Mouse (Mus musculus) stomach, embryonic 16.5 days (tissue): ENCODE results near the gene Prima1. TPM values are rescaled to one million over a fixed set of nuclear protein-coding genes. Genes with fewer than 3 reads are reported as not detected.

Experiments
- ATAC-seq: fragments of 200-750 bp; cut with Nextera tagmentation; 2 replicates; pipeline ENCODE4 v1.8.0; 2017; ENCODE audit warnings: moderate number of reproducible peaks, moderate TSS enrichment; ENCODE audit not compliant: insufficient read depth, low FRiP score
- H3K27ac ChIP-seq: fragments of 300-500 bp; sonication (generic); 2 replicates; pipeline ENCODE4 v1.5.1; 2014; ENCODE audit warnings: low read length
- H3K27me3 ChIP-seq: fragments of 300-500 bp; sonication (generic); 2 replicates; pipeline ENCODE4 v1.6.1; 2014; ENCODE audit warnings: low read length, control low read depth, mixed read lengths; ENCODE audit not compliant: control insufficient read depth, insufficient read depth
- H3K36me3 ChIP-seq: fragments of 300-500 bp; sonication (generic); 2 replicates; pipeline ENCODE4 v1.6.1; 2014; ENCODE audit warnings: low read length; ENCODE audit not compliant: control insufficient read depth, insufficient read depth
- H3K4me1 ChIP-seq: fragments of 300-500 bp; sonication (generic); 2 replicates; pipeline ENCODE4 v1.6.1; 2014; ENCODE audit warnings: low read length, control low read depth, mixed read lengths; ENCODE audit not compliant: control insufficient read depth, insufficient read depth
- H3K4me2 ChIP-seq: fragments of 300-500 bp; sonication (generic); 2 replicates; pipeline ENCODE4 v1.6.1; 2014; ENCODE audit warnings: low read depth, low read length, mixed read lengths
- H3K4me3 ChIP-seq: fragments of 300-500 bp; sonication (generic); replicated peaks from 2 replicates; pipeline ENCODE4 v1.5.1; 2014; ENCODE audit warnings: mild to moderate bottlenecking, low read length
- H3K9ac ChIP-seq: fragments of 300-500 bp; sonication (generic); 2 replicates; pipeline ENCODE4 v1.6.1; 2014; ENCODE audit warnings: low read length
- H3K9me3 ChIP-seq: fragments of 300-500 bp; sonication (generic); replicated peaks from 2 replicates; pipeline ENCODE4 v1.6.1; 2016; ENCODE audit warnings: low read length, control low read depth; ENCODE audit not compliant: control insufficient read depth
- WGBS: fragments of 180-500 bp; shearing (Covaris S2); extraction: QIAGEN DNeasy Blood & Tissue Kit; methylation state at CpG from one replicate; pipeline ENCODE4 v1.1.7; 2014; 5-methylcytosine and 5-hydroxymethylcytosine counted together
- polyA plus RNA-seq: library from polyadenylated mRNA; unstranded; fragments of >200 nt; fragmentation: Nextera tagmentation; extraction: Ambion mirVana; gene quantifications from 2 replicates; pipeline ENCODE4 v1.2.1, GENCODE M21; 2015

Gene Prima1
- polyA plus RNA-seq, 1 experiment from 2014 or later: 0.90 TPM

DNA sequence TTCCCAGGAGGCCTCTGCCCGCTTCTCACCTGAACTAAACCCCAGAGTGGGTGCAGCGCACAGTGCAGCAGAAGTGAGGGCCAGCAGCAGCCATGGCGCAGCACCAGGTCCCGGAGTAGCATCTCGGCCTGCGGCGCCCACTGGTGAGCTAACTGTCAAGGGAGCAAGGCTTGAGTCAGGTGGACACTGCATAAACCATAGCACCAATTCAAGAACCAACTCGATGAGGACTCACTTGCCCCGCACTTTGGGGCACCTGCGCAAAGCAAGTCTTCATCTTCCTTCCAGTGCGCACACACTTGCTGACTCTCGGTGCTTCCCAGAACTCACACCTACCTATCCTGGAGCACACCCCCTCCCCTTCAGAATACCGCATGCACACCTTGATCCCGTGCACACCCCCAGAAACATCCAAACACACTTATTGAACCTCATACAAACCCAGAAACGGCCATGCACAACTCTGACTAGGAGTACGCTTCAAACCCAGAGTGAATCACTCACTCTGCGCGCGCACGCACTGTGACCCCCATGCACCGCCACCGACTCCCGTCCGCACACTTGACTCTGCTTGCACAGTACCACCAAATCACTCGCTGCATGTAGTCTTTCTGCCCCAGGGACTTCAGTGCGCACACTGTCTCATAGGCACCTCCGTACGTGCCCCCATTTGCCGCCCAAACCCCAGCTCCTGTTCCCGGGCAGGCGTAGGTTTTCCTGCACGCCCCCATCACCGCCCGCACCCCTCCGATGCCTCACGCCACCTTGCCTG is 453 bp downstream of the Prima1 start:
- H3K27ac ChIP-seq: no peak overlapping the region

DNA sequence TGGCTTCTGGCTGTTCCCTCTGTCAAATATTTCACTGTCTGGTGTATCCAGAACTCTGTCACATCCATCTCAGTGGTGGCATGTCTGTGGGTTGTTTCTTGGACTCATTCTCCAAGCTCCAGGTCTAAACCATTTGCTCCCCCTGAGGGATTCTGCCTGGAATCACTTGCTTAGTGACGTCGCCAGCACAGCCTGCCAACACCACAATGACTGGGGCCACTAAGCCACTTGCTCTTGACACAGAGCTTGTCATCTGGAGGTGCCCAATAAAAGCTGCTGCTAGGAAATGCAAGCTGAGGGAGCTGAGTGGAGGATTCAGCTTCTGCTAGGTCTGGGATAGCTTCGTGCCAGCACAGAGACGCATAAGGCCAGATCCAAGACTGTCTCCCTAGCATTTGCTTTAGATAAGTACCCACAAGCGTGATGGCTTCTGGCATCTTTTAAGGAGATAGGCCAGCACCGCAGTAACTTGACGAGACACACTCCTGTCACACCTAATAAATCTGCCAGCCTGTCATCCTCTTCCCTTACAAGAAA is 3.0 kb downstream of the Prima1 start:
- no peak overlapping the region for H3K4me3 ChIP-seq
- no peak overlapping the region for H3K9ac ChIP-seq
- H3K9me3 ChIP-seq: no peaks in the 10 kb centered on the region
- 51% methylated on average over 7 of the region's 7 CpGs for WGBS
- no peak overlapping the region for H3K27ac ChIP-seq
- H3K4me2 ChIP-seq: no peak overlapping the region
- peaks cover 6% of the 10 kb centered on the region; the same call in 1 of the 2 replicates for H3K4me1 ChIP-seq
- ATAC-seq: no peak
- H3K36me3 ChIP-seq: no peaks in the 10 kb centered on the region
- H3K27me3 ChIP-seq: peaks cover 4% of the 10 kb centered on the region

More for the DNA sequence above, 453 bp downstream of the Prima1 start:
- Histone ChIP-seq H3K9me3 (no peaks in the 10 kb centered on the region), H3K4me1 (peaks cover 6% of the 10 kb centered on the region; the same call in 1 of the 2 replicates), H3K4me2 (peak overlapping the region; percentile 71), H3K27me3 (peaks cover 4% of the 10 kb centered on the region), H3K4me3 (peak overlapping the region; percentile 66), H3K9ac (peak overlapping the region; percentile 79), H3K36me3 (no peaks in the 10 kb centered on the region)
- 17% methylated on average over 36 of the region's 36 CpGs for WGBS
- peak; percentile 30; the same call in 1 of the 2 replicates for ATAC-seq

- ATAC-seq: no peak
- H3K27ac ChIP-seq: no peak overlapping the region
- H3K9ac ChIP-seq: no peak overlapping the region
- H3K36me3 ChIP-seq: no peaks in the 10 kb centered on the region
- H3K4me1 ChIP-seq: no peaks in the 10 kb centered on the region
- H3K4me3 ChIP-seq: no peak overlapping the region
- WGBS: 63% methylated on average over 2 of the region's 2 CpGs
- H3K4me2 ChIP-seq: no peak overlapping the region
- H3K27me3 ChIP-seq: no peaks in the 10 kb centered on the region
- H3K9me3 ChIP-seq: no peaks in the 10 kb centered on the region
Observed at GRCm38 (mm10) chr12:103235856-103236255, 6.1 kb downstream of the Prima1 start.

DNA sequence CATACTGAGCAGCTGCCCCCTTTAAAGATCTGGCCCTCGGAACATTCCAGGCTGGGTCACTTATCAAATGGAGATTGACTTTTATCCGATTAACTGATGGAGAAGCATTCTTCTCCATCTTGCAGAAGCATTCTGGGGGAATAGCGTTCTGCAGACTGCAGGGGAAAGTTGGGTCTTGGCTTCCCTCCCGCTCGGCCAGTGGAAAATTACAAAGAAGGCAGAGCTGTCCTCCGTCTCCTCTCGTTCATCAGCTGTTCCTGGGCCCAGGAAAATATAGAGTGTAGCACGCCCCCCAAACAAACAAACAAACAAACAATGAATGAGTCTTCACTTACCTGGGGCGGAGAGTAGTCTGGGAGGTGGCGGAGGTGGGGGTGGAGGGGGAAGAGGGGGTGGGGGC is 6.7 kb downstream of the Prima1 start:
- Histone ChIP-seq H3K27ac (no peak overlapping the region), H3K27me3 (no peaks in the 10 kb centered on the region), H3K4me3 (no peak overlapping the region), H3K4me2 (no peak overlapping the region), H3K36me3 (no peaks in the 10 kb centered on the region), H3K9ac (no peak overlapping the region), H3K4me1 (no peaks in the 10 kb centered on the region), H3K9me3 (no peaks in the 10 kb centered on the region)
- no peak for ATAC-seq
- WGBS: 71% methylated on average over 10 of the region's 10 CpGs

DNA sequence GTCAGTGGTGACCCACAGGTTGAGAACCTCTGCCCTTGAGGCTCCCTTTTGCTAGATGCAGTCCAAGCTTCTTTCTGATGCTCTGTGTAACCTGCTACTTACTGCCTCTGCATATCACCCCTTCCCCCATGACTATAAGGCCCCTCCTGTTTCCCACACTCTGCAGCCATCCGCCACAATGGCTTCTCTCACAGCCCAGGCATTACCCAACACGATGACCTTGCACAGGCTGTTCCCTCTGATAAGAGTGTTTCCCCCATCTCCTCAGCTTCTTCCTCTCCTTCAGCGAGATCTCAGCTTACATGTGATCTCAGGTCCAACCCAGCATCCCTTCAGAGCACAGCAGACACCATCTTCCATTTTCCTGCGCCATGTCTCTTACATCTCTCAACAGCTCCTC is 12.9 kb downstream of the Prima1 start:
- Histone ChIP-seq H3K4me1 (no peaks in the 10 kb centered on the region), H3K27me3 (no peaks in the 10 kb centered on the region), H3K9ac (no peak overlapping the region), H3K4me3 (no peak overlapping the region), H3K4me2 (no peak overlapping the region), H3K36me3 (no peaks in the 10 kb centered on the region), H3K9me3 (no peaks in the 10 kb centered on the region), H3K27ac (no peak overlapping the region)
- no peak for ATAC-seq
- WGBS: 65% methylated on average over 4 of the region's 4 CpGs

DNA sequence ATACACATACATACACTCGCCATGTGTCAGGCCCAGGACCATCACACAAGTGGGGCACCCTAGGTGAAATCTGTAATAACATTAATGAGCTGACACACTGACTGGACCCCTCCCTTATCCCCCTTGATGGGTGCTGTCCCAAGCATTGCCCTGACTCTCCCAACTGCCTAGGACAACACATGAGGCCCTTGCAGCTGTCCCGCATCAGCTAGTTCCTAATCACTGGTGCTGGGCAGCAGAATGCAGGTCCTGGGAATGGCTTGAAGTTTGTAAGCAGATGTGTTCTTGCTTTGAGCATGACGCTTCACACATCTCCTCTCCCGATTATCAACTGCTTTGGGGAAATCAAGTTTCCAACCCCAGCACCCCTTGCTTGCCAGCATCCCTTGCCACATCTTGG is 15.8 kb downstream of the Prima1 start:
- 83% methylated on average over 4 of the region's 4 CpGs for WGBS
- Histone ChIP-seq H3K4me3 (no peak overlapping the region), H3K9me3 (no peaks in the 10 kb centered on the region), H3K4me1 (no peaks in the 10 kb centered on the region), H3K9ac (no peak overlapping the region), H3K27me3 (no peaks in the 10 kb centered on the region), H3K36me3 (no peaks in the 10 kb centered on the region), H3K4me2 (no peak overlapping the region), H3K27ac (no peak overlapping the region)
- ATAC-seq: no peak

DNA sequence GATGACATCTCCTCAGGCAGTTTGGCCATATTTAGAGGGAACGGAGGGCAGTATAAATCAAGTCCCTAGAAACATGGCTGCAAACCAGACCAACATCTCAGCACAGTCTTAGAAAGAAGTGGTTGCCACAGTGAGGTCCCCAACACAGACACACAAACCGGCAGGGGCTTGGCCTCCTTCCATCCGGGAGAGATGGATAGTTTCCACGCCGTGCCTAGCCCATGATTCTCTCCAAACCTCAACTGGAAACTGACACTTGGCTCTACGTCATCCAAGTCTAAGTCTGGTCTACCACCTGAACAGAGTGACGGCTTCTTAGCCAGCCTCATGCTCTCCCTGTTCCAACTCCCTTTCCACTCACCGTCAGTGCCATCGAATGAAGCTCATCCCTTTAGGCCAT is 18.3 kb downstream of the Prima1 start:
- 84% methylated on average over 9 of the region's 9 CpGs for WGBS
- no peaks in the 10 kb centered on the region; the same call in 1 of the 2 replicates for H3K27me3 ChIP-seq
- H3K4me3 ChIP-seq: no peak overlapping the region
- H3K36me3 ChIP-seq: no peaks in the 10 kb centered on the region
- H3K9me3 ChIP-seq: no peaks in the 10 kb centered on the region
- ATAC-seq: no peak
- no peak overlapping the region for H3K4me2 ChIP-seq
- no peaks in the 10 kb centered on the region for H3K4me1 ChIP-seq
- no peak overlapping the region for H3K9ac ChIP-seq
- H3K27ac ChIP-seq: no peak overlapping the region

- H3K4me1 ChIP-seq: peaks cover 9% of the 10 kb centered on the region
- no peak overlapping the region for H3K4me2 ChIP-seq
- H3K9me3 ChIP-seq: no peaks in the 10 kb centered on the region
- 65% methylated on average over 6 of the region's 6 CpGs for WGBS
- no peak overlapping the region for H3K4me3 ChIP-seq
- H3K36me3 ChIP-seq: no peaks in the 10 kb centered on the region
- H3K27ac ChIP-seq: no peak overlapping the region
- H3K9ac ChIP-seq: no peak overlapping the region
- H3K27me3 ChIP-seq: no peaks in the 10 kb centered on the region; the same call in 1 of the 2 replicates
- no peak for ATAC-seq
Observed at GRCm38 (mm10) chr12:103215877-103216610, 25.9 kb downstream of the Prima1 start.

DNA sequence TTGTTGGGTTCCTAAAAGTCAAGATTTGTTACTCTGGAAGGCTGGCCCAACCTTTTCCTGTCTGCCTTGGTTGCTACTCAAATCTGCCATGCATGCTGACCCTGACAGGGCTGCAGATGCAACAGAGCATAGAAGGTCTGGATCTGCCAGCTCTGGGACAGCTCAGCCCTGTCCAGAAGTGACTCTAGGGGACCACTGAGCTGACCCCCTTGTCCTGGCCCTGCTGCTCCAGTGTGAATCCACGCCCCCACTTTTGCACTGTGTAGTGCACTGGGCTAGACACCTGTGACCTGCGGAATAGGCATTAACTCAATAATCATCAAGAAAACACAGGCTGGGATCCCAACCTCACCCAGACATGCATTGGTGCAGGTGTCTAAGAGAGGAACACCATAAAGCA is 27.2 kb downstream of the Prima1 start:
- H3K4me2 ChIP-seq: no peak overlapping the region
- H3K4me3 ChIP-seq: no peak overlapping the region
- ATAC-seq: no peak
- peaks cover 9% of the 10 kb centered on the region for H3K4me1 ChIP-seq
- H3K27me3 ChIP-seq: no peaks in the 10 kb centered on the region; the same call in 1 of the 2 replicates
- no peaks in the 10 kb centered on the region for H3K36me3 ChIP-seq
- H3K27ac ChIP-seq: no peak overlapping the region
- 90% methylated on average over 2 of the region's 2 CpGs for WGBS
- H3K9ac ChIP-seq: no peak overlapping the region
- no peaks in the 10 kb centered on the region for H3K9me3 ChIP-seq
